Mouse (Mus musculus): ENCODE results near the gene Gins2. TPM values are rescaled to one million over a fixed set of nuclear protein-coding genes. Genes with fewer than 3 reads are reported as not detected.

Gene Gins2
- polyA plus RNA-seq, 1 experiment from 2014 or later, result 88.1 TPM

DNA sequence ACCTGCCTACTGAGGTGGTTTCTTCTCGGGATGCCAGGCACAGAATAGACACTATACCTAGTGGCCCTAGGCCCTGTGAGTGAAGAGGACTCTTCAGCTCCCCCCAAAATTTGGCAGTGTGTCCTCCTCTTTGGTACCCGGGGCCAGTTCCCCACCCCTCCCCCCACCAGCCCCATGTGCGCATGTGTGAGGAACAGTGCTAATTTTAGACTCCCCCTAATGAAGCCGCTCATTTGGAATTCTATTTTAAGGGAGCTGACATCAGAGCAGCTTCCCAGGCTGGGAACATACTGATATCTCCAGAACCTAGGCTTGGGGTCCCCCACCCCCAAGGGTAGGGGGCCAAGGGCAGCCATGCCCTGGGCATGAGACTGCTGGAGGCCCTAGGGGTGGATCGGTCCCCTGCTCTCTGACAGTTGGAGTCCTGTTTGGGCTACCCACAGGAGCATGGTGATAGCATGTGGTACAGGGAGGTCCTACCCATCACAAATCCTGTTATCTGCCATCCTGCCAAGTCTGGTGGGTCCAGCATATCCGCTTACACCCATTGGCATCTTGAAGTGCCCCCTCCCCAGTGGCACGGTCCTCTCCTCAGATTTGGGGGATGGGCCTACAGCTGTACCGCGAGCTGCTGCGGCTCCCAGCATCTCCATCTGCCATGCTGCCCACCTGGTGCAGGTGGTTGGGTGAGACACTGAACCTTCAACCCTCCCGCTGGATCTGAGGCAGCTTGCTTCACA is 38.0 kb downstream of the Gins2 start:
- 0 out of 2 replicates have a peak, but pooled peaks cover 5% of the 10 kb centered on the region for H3K36me3 ChIP-seq
- H3K27me3 ChIP-seq (replicated peaks), result no peaks in the 10 kb centered on the region
- H3K27ac ChIP-seq, result no peak overlapping the region
- no peaks in the 10 kb centered on the region for H3K9me3 ChIP-seq
- H3K9ac ChIP-seq, result no peak overlapping the region
- 72% methylated on average over 11 of the region's 11 CpGs for WGBS
- ATAC-seq (ENCODE audit: insufficient read depth, low FRiP score, low read depth), result no peak
- H3K4me1 ChIP-seq, result peaks cover 63% of the 10 kb centered on the region
- H3K4me2 ChIP-seq, result no peak overlapping the region
- no peak overlapping the region for H3K4me3 ChIP-seq (replicated peaks)

DNA sequence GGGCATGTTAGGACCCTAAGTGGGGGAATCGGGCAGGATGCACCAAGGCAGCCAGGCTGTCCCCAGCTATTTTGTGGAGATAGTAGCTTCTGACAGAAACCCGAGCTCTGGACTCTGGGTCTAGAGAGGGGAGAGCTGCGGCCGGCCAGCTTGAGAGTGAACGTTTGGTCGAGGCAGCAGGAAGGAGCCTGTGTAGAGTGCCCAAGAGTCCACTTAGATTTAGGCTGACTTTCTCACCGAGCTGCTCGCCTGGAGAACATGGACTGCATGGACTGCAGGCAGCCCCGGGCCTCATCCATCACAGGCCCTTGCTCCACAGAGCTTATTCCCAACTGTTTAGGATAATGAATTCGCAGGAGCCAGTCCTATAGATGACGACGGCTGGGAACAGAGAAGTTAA is 38.7 kb downstream of the Gins2 start:
- no peaks in the 10 kb centered on the region for H3K27me3 ChIP-seq (replicated peaks)
- WGBS, result 36% methylated on average over 12 of the region's 12 CpGs
- ATAC-seq (ENCODE audit: insufficient read depth, low FRiP score, low read depth), result no peak
- H3K9ac ChIP-seq, result no peak overlapping the region
- H3K27ac ChIP-seq, result peak overlapping the region; percentile 32; the same call in 1 of the 2 replicates
- no peaks in the 10 kb centered on the region for H3K9me3 ChIP-seq
- 0 out of 2 replicates have a peak, but pooled peaks cover 5% of the 10 kb centered on the region for H3K36me3 ChIP-seq
- H3K4me3 ChIP-seq (replicated peaks), result no peak overlapping the region
- H3K4me2 ChIP-seq, result no peak overlapping the region
- peaks cover 64% of the 10 kb centered on the region for H3K4me1 ChIP-seq

DNA sequence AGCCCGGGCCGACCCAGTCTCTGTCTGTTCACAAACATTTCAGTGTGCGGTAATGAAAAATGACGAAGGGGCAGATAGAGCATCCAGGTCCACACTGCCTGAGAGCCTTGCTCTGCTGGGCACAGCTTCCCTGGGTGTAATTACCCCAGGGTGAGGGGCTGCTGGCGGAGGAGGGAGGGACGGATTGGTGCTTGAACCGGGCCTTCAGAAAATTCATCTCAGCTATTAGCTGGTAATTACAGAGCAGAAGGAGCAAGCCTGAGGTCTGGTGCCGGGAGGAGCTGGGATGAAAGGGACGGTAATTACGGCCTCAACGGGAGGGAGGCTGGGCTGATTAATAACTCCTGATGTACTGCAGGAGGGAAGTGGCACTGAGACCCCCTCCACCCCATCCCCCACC is 39.2 kb downstream of the Gins2 start:
- peaks cover 64% of the 10 kb centered on the region for H3K4me1 ChIP-seq
- no peak overlapping the region for H3K4me3 ChIP-seq (replicated peaks)
- 31% methylated on average over 11 of the region's 11 CpGs for WGBS
- 0 out of 2 replicates have a peak, but pooled peaks cover 4% of the 10 kb centered on the region for H3K36me3 ChIP-seq
- ATAC-seq (ENCODE audit: insufficient read depth, low FRiP score, low read depth), result no peak
- no peaks in the 10 kb centered on the region for H3K9me3 ChIP-seq
- H3K9ac ChIP-seq, result no peak overlapping the region
- no peaks in the 10 kb centered on the region for H3K27me3 ChIP-seq (replicated peaks)
- peak overlapping the region; percentile 13; the same call in 1 of the 2 replicates for H3K27ac ChIP-seq
- peak overlapping the region; percentile 41; the same call in 1 of the 2 replicates for H3K4me2 ChIP-seq

DNA sequence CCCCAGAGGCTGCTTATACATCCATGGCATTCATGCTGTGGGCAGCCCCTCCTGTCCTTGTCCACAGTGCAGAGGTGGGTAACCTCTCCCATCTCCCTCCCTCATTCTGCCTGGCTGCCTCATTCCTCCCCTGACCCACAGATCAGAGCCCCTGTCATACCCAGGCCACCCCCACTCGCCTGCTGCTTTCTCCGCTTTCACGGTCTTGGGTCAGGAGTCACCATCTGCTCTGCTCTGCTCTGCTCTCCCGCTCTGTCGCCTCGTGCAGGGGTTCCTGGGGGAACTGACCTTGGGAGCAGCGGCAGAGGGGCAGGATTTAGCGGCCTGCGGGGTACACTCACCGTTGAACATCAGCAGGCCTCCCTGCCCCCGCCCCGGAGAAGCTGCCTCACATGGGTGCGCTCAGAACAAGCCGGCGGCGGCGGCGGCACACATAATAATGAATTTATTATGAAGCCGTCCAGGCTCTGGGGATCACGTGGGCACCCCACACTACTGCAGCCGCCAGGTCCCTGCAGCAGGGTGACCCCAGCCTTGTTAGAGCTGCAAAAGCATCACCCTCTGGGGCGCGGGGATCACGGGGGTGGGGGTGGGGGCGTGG is 39.7 kb downstream of the Gins2 start:
- Histone ChIP-seq H3K27ac (peak overlapping the region; percentile 13), H3K4me1 (peaks cover 64% of the 10 kb centered on the region), H3K36me3 (no peaks in the 10 kb centered on the region), H3K4me2 (peak overlapping the region; percentile 41), H3K9me3 (no peaks in the 10 kb centered on the region), H3K9ac (no peak overlapping the region), H3K4me3 (replicated peaks) (no peak overlapping the region), H3K27me3 (replicated peaks) (no peaks in the 10 kb centered on the region)
- 15% methylated on average over 25 of the region's 25 CpGs for WGBS
- ATAC-seq (ENCODE audit: insufficient read depth, low FRiP score, low read depth), result no peak

DNA sequence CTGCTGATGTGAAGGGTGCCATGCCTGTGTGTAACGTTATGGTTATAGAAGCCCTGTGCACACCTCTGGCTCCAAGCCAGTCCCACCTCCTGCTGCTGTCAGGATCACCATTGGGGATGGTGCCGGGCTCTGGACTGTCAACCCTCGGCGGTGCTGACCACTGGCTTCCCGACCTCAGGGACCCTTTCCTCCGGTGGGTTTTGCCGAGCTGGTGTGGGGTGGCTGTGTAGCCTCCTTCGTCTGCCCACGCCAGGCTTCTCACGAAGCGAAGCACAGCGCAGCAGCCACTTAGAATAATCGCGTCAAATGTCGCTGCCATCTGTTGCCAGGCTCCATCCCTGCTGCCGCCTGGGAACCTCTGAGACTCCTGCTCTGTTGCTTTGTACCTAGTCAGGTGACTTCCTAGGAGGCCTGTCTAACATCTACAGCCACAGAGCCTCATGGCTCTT is 40.8 kb downstream of the Gins2 start:
- no peak overlapping the region for H3K9ac ChIP-seq
- peaks cover 69% of the 10 kb centered on the region for H3K4me1 ChIP-seq
- H3K27me3 ChIP-seq (replicated peaks), result no peaks in the 10 kb centered on the region
- 65% methylated on average over 16 of the region's 16 CpGs for WGBS
- H3K9me3 ChIP-seq, result no peaks in the 10 kb centered on the region
- H3K27ac ChIP-seq, result no peak overlapping the region
- ATAC-seq (ENCODE audit: insufficient read depth, low FRiP score, low read depth), result peak; percentile 33; the same call in 1 of the 2 replicates
- H3K36me3 ChIP-seq, result no peaks in the 10 kb centered on the region
- H3K4me2 ChIP-seq, result no peak overlapping the region
- no peak overlapping the region for H3K4me3 ChIP-seq (replicated peaks)

DNA sequence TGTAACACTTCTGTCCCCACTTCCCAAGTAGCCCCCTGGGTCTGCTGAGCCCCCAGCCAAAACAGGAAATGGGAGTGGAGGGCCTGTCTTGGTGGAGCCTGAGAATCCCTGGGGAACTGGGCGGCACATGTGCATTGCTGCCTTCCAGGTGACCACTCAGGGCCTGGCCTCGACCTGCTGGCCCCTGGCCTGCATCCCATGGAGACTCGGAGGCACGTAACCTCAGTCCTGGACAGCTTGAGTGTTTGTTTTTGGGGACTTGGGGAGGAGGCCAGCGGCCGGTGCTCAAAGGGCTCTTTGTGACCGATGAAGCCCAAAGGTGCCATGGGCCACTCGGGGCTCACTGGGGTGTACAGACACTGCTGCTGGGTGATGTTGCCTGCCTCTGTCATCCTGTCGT is 41.5 kb downstream of the Gins2 start:
- Histone ChIP-seq H3K27me3 (replicated peaks) (no peaks in the 10 kb centered on the region), H3K9ac (no peak overlapping the region), H3K4me3 (replicated peaks) (no peak overlapping the region), H3K9me3 (no peaks in the 10 kb centered on the region), H3K36me3 (no peaks in the 10 kb centered on the region), H3K4me2 (no peak overlapping the region), H3K4me1 (peaks cover 77% of the 10 kb centered on the region), H3K27ac (no peak overlapping the region)
- 59% methylated on average over 9 of the region's 9 CpGs for WGBS
- ATAC-seq (ENCODE audit: insufficient read depth, low FRiP score, low read depth), result no peak

DNA sequence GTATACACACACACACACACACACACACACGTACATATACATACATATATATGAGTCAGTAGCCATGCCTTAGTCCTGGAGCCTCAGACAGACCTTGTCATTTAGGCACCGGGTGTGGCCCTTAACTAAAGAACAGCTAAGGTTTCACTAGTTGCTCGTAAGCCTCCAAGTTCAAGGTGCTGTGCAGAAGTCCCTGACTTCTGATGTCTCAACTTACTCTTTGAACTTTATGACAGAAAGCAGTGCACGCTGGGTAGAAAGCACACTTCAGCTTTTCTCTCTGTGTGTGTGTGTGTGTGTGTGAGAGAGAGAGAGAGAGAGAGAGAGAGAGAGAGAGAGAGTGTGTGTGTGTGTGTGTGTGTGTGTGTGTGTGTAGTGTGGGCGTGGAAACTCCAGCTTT is 44.9 kb downstream of the Gins2 start:
- no peak overlapping the region for H3K4me2 ChIP-seq
- ATAC-seq (ENCODE audit: insufficient read depth, low FRiP score, low read depth), result no peak
- H3K27me3 ChIP-seq (replicated peaks), result no peaks in the 10 kb centered on the region
- H3K9me3 ChIP-seq, result no peaks in the 10 kb centered on the region
- H3K36me3 ChIP-seq, result no peaks in the 10 kb centered on the region
- H3K9ac ChIP-seq, result no peak overlapping the region
- WGBS, result 69% methylated on average over 5 of the region's 5 CpGs
- peak overlapping the region; percentile 1; the same call in 1 of the 2 replicates for H3K27ac ChIP-seq
- peaks cover 74% of the 10 kb centered on the region for H3K4me1 ChIP-seq
- no peak overlapping the region for H3K4me3 ChIP-seq (replicated peaks)

DNA sequence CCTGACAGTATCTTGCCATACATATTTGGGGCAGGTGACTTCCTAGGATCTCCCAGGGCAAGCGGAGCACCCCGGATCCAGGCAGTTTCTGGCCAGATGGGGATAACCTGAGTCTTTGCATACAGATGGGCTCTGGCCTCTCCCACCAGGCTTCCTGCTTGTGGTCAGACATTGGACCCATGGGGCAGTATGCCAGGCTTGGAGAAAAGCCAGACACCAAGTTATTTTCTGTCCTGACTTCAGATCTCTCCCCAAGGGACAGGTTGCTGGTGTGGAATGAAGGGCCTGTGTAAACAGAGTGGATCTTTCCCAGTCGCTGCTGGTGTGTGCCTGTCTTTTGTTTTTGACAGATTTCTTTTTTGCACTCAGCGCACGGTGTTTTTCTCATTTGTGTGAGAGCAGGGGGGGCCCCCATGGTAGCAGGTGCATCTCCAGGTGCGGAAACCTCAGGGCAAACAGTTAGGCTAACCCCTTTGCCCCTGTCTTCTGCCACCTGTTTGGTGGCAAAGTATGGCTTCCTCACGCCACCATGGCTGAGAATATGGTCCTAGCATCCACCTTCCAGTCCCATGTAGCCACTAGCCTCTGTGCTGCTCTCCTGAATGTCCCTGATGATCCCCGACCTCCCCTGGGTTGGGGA is 45.6 kb downstream of the Gins2 start:
- Histone ChIP-seq H3K4me1 (peaks cover 74% of the 10 kb centered on the region), H3K9ac (no peak overlapping the region), H3K4me2 (no peak overlapping the region), H3K27me3 (replicated peaks) (no peaks in the 10 kb centered on the region), H3K9me3 (no peaks in the 10 kb centered on the region), H3K36me3 (no peaks in the 10 kb centered on the region), H3K27ac (peak overlapping the region; percentile 1), H3K4me3 (replicated peaks) (no peak overlapping the region)
- 51% methylated on average over 8 of the region's 8 CpGs for WGBS
- no peak for ATAC-seq (ENCODE audit: insufficient read depth, low FRiP score, low read depth)

DNA sequence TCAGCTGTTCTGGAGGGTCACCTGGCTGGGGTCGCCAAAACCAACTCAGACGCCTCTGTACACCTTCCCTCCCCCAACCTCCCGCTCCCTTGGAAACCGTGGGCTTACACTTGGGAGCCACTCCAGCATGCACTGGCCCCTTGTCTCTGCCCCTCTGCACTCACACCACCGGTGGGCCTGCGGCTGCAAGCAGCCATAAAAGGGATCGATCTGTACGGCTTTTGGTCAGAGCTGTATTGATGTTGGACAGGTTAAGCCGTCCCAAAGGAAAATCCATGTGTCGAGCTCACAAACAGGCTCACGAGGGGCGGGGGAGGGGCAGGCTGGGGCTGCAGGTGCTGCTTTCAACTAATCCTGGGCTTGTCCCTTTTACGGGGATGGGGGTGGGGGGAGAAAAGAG is 46.1 kb downstream of the Gins2 start:
- Histone ChIP-seq H3K4me1 (peaks cover 74% of the 10 kb centered on the region), H3K27me3 (replicated peaks) (no peaks in the 10 kb centered on the region), H3K9me3 (no peaks in the 10 kb centered on the region), H3K36me3 (no peaks in the 10 kb centered on the region), H3K4me3 (replicated peaks) (no peak overlapping the region), H3K9ac (no peak overlapping the region), H3K4me2 (peak overlapping the region; percentile 21; the same call in 1 of the 2 replicates), H3K27ac (peak overlapping the region; percentile 1)
- ATAC-seq (ENCODE audit: insufficient read depth, low FRiP score, low read depth), result no peak
- 27% methylated on average over 13 of the region's 13 CpGs for WGBS

DNA sequence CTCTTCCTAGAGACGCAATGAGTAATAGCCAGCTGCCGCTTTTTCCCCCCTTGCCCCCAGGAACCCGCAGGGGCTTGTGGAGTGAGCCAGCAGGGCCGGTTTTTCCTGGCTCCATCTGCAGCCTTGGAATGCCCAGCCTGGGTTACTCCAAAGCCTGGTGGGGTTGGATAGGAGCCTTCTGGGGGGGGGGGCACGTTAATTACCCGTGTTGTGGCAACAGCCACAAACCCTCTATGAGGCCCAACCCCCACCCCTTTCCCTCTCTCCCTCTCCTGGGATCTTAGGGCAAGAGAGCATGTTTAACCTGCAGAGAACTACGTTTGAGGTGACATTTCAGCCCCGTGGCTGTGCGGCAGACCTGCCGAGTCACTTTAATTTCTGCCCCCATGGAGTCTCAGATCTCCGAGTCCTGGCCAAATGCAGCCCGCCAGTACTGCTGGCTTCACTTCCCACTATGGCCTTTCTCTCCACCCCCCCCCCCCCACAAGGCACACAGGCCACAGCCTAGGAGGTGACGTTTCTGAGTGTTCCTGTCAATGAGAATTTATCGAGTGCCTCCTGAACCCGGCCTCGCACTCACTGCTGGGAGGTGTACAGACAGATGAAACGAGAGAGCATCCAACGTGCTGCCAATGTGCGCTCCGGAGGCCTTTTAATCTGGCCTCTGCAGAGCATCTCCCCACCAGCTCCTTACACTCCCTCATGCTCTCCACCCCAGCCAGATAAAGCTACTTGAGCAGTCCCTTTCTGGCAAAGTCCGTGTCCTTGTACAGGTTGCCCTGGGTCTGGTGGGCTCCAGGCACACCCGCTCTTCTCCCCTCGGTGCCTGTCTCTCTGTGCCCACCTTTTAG is 49.1 kb downstream of the Gins2 start:
- no peak for ATAC-seq (ENCODE audit: insufficient read depth, low FRiP score, low read depth)
- Histone ChIP-seq H3K27me3 (replicated peaks) (no peaks in the 10 kb centered on the region), H3K9ac (no peak overlapping the region; the same call in 1 of the 2 replicates), H3K27ac (peak overlapping the region; percentile 94), H3K4me1 (peaks cover 74% of the 10 kb centered on the region), H3K4me2 (peak overlapping the region; percentile 99), H3K36me3 (no peaks in the 10 kb centered on the region), H3K9me3 (no peaks in the 10 kb centered on the region), H3K4me3 (replicated peaks) (peak overlapping the region; percentile 63; the same call in 1 of the 2 replicates)
- 39% methylated on average over 23 of the region's 23 CpGs for WGBS

DNA sequence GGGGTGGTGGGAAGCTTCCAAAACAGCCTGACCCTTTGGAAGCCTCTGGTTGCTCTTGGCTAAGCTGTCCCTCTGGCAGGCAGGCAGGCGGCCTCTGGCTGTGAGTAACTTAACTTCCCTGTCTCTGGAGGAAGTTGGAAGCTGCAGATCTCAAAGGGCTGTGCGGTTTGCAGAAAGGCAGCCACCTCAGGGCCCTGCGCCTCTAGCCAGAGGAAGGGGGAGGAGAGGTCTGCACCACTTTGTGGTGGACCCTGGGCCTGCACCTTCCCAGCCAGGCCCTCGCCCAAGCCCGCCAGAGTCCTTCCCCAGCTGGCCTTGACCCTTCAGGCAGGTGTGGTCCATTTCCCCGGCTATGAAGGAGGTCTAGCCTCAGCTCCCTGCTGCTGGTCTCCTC is 49.7 kb downstream of the Gins2 start:
- peaks cover 80% of the 10 kb centered on the region for H3K4me1 ChIP-seq
- H3K27ac ChIP-seq, result peak overlapping the region; percentile 94
- H3K36me3 ChIP-seq, result no peaks in the 10 kb centered on the region
- H3K9ac ChIP-seq, result no peak overlapping the region; the same call in 1 of the 2 replicates
- H3K4me2 ChIP-seq, result peak overlapping the region; percentile 99
- no peaks in the 10 kb centered on the region for H3K27me3 ChIP-seq (replicated peaks)
- H3K4me3 ChIP-seq (replicated peaks), result peak overlapping the region; percentile 63
- no peaks in the 10 kb centered on the region for H3K9me3 ChIP-seq
- ATAC-seq (ENCODE audit: insufficient read depth, low FRiP score, low read depth), result no peak
- 51% methylated on average over 6 of the region's 6 CpGs for WGBS
